Mouse (Mus musculus): Measurements from ENCODE around the gene Mapre3. TPM values are rescaled to one million over a fixed set of nuclear protein-coding genes. Genes with fewer than 3 reads are reported as not detected.
A peak's percentile ranks its signal among the peaks of the same experiment; 100 is the strongest.
"Not testable (repeated sequence)": the region's sequence is repeated elsewhere in the genome, so short reads cannot be mapped to it uniquely, and the experiment has no call there.

Mapre3 gene
- total RNA-seq, 2 experiments from 2014 or later: 90.8 to 91.0 TPM

- DNase-seq (ENCODE audit: low spot score): no peak
These were observed 65.0 kb downstream of the Mapre3 start for GRCm38 (mm10) chr5:30879347-30879943.

- DNase-seq (ENCODE audit: low spot score): not testable (repeated sequence)
These were observed 67.4 kb downstream of the Mapre3 start for GRCm38 (mm10) chr5:30881839-30882238.

- DNase-seq (ENCODE audit: low spot score): no peak
These were observed 71.8 kb downstream of the Mapre3 start for GRCm38 (mm10) chr5:30886209-30886608.

GRCm38 (mm10) chr5:30886731-30887130 is 72.3 kb downstream of the Mapre3 start:
- DNase-seq (ENCODE audit: low spot score): no peak

- DNase-seq (ENCODE audit: low spot score): peak; percentile 42
These were observed 72.9 kb downstream of the Mapre3 start for GRCm38 (mm10) chr5:30887331-30887761.

- DNase-seq (ENCODE audit: low spot score): peak; percentile 93
These were observed 73.5 kb downstream of the Mapre3 start for GRCm38 (mm10) chr5:30887858-30888336.

- peak; percentile 90 for DNase-seq (ENCODE audit: low spot score)
These were observed 74.1 kb downstream of the Mapre3 start, which contains the start of gene Agbl5 for GRCm38 (mm10) chr5:30888337-30889087. TSS of gene Agbl5 (plus strand) at chr5:30888694.

- no peak for DNase-seq (ENCODE audit: low spot score)
These were observed 74.8 kb downstream of the Mapre3 start for GRCm38 (mm10) chr5:30889088-30889754.

GRCm38 (mm10) chr5:30890375-30890774 is 75.9 kb downstream of the Mapre3 start:
- no peak for DNase-seq (ENCODE audit: low spot score)

- DNase-seq (ENCODE audit: low spot score): no peak
These were observed 87.4 kb downstream of the Mapre3 start for GRCm38 (mm10) chr5:30901860-30902259.

- DNase-seq (ENCODE audit: low spot score): peak; percentile 96
These were observed 93.1 kb downstream of the Mapre3 start, which contains the start of gene Ost4 for GRCm38 (mm10) chr5:30907413-30908059. TSS of gene Ost4 (minus strand) at chr5:30907788.

GRCm38 (mm10) chr5:30908426-30909299 is 94.2 kb downstream of the Mapre3 start:
- DNase-seq (ENCODE audit: low spot score): no peak

- DNase-seq (ENCODE audit: low spot score): no peak
These were observed 94.8 kb downstream of the Mapre3 start for GRCm38 (mm10) chr5:30909300-30909659.

- no peak for DNase-seq (ENCODE audit: low spot score)
These were observed 95.4 kb downstream of the Mapre3 start for GRCm38 (mm10) chr5:30909863-30910262.

GRCm38 (mm10) chr5:30910481-30910880 is 96.0 kb downstream of the Mapre3 start:
- no peak for DNase-seq (ENCODE audit: low spot score)

- no peak for DNase-seq (ENCODE audit: low spot score)
These were observed 97.7 kb downstream of the Mapre3 start for GRCm38 (mm10) chr5:30912156-30912555.

- DNase-seq (ENCODE audit: low spot score): peak; percentile 65
These were observed 98.8 kb downstream of the Mapre3 start, which contains the start of gene Emilin1 for GRCm38 (mm10) chr5:30913060-30913841. TSS of gene Emilin1 (plus strand) at chr5:30913402.

- no peak for DNase-seq (ENCODE audit: low spot score)
These were observed 99.7 kb downstream of the Mapre3 start for GRCm38 (mm10) chr5:30914101-30914635.

- DNase-seq (ENCODE audit: low spot score): no peak
These were observed 100.4 kb downstream of the Mapre3 start for GRCm38 (mm10) chr5:30914849-30915248.
